Mouse (Mus musculus): ENCODE measurements around the gene Wdr17. TPM values are rescaled to one million over a fixed set of nuclear protein-coding genes. Genes with fewer than 3 reads are reported as not detected.
A peak's percentile ranks its signal among the peaks of the same experiment; 100 is the strongest.

Gene Wdr17
- total RNA-seq, 2 experiments from 2014 or later, result not detected

DNA sequence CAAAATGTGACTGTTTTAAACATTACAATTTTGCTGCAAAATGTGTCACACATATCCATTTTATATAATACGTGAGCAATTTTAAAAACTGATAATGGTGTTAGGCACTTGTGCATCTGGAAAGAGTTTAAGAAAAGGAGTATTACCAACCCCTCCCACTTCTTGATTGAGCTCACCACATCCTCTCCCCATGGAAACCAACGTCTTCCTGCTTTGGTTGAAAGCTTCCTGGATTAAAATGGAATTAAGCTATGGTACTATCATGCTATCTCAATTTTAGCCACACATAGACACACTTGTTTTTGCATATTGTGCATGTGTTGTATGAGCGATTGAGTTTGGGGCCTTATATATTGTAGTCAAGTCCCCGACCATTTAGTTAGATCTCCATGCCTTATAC, 283.5 kb downstream of the Wdr17 start:
- peak; percentile 73 for ATAC-seq (replicated peaks; ENCODE audit: poor library complexity)

DNA sequence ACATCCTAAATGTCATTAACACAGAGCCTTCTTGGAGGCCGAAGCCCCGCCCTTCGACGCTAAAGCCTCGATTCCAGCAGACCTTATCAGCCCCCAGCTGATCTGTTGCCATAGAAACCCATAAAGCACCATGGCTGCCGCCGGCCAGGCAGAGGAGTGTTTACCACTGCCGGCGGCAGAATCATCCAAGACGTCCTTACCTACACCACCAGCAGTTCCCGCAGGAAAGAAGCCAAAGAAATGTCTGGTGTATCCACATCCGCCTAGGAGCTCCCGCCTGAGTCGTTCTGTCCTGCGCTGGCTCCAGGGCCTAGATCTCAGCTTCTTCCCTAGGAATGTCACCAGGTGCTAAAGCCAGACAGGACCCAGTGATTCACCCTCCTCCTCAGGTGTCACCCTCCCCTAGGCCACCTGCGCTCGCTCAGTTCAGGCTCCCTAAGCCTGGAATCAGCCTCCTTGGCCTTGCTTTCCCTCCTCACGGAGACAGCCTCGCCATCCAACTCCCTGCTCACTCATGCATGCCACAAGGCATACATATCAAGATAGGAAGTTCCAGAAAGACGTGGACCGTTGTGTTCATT, 286.2 kb downstream of the Wdr17 start, which contains the start of gene Spata4:
TSS of gene Spata4 (plus strand) at position 111 of the 581 bp plus-strand sequence.
- peak; percentile 60 for ATAC-seq (replicated peaks; ENCODE audit: poor library complexity)

DNA sequence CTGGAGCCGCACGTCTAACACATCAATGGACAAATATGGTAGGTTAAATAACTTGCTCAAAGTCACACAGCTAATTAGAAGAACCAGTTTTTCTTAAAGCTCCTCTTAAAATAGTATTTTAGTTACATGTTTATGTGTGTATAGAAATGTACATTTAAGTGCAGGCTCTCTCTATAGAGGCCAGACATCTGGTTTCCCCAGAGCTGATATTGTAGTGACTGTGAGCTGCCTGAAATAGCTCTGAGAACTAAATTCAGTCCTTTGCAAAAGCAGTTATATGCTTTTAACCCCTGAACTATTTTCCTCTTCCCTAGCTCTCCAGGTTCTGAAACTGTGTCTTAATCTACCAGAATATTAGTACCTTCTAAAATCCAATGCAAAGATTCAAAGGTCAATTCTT, 289.6 kb downstream of the Wdr17 start:
- no peak for ATAC-seq (replicated peaks; ENCODE audit: poor library complexity)

DNA sequence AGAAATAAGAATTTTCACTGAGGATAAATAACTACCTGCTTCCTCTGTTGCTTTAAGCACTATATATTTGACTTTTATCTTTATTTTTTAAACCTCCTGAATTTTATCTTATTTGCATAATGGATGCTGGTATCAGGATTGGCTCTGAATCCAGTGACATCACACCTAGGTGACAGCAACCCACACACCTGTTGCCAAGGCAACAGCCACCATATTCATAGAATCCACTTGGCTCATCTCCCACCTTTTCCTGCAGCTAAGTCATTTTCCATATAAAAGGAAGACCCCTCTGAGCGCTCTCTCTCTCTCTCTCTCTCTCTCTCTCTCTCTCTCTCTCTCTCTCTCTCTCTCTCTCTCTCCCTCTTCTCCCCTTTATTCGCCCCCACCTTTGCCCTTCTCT, 290.0 kb downstream of the Wdr17 start:
- no peak for ATAC-seq (replicated peaks; ENCODE audit: poor library complexity)

DNA sequence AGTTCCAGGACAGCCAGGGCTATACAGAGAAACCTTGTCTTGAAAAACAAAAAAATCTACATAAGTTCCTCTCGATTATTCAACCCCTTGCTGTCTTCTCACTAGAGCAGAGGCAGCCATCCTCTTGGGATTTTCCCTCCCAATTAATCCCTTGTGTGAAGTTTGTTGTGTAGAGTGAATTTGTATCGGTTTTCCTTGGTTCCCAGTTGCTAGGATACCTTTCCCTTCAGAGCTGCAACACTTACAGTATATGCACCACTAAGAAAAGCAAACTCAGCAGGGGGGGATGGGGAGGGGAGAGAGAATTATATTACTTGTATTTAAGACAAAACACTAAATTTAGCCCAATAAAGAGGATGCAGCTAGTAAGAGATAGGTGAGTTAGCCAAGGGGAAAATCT, 290.9 kb downstream of the Wdr17 start:
- ATAC-seq (replicated peaks; ENCODE audit: poor library complexity), result no peak

DNA sequence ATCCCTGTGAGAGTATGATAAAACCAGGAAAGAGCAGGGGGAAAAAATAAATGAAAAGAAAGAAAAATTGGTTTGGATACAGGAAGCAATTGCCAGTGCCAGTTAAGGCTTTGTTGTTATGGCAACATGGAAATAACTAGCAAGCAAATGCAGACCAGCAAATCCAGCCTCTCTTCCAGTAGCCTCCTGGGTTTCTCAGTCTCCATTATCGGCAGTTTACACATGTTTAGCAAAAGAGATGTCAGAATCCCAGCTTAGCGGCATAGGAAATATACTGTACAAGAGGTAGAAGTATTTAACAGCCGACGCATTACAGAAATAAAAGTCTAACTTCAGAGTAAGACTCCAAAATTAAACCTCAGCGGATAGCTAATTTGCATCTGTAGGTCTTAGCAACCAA, 292.4 kb downstream of the Wdr17 start:
- ATAC-seq (replicated peaks; ENCODE audit: poor library complexity), result no peak

DNA sequence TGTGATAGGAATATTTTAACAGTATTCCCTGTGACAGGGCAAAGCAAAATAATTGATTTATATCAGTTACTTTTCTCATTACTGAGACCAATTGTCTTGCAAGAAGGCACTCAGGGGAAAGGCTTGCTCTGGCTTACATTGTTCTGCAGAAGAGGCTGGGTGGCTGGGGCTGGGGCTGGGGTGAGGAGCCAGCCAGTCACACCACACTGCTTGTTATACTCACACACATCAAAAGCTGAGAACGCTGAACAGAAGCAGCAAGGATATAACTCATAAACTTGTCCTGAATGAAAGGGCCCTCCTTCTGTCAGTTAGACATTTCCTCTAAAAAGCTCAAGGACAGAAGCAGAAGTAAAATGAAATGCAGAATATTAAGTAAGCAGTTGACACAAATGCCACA, 304.1 kb downstream of the Wdr17 start:
- peak; percentile 44 for ATAC-seq (replicated peaks; ENCODE audit: poor library complexity)

DNA sequence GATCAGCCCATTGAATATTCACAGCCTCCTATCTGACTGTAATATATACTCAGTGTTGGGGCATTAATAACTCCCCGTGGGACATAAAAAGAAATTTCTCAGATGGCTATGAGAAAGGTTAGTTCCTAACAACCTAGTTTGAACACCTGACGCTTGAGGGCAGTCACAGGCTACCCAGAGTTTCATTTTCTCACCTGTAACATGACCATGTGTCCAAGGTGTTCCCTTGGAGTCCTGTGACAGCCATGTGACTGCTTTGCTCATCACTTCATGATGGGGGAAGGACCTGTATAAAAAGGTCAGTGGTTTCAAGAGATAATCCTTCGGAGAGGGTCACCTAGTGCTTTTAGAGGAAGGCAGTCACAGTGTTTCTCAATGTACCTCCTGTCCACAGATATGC, 305.5 kb downstream of the Wdr17 start:
- no peak for ATAC-seq (replicated peaks; ENCODE audit: poor library complexity)

Other genes starting within 250 kb of the Wdr17 start
- gene Gpm6a, start 67.7 kb upstream of the Wdr17 start, total RNA-seq (2015), result not detected in 2 replicates
- gene Gpm6a, start 67.7 kb upstream of the Wdr17 start, total RNA-seq (2017), result not detected in 2 replicates